Mouse (Mus musculus) lung, postnatal 36 days (tissue): ENCODE data around the gene Gm29427.

Source experiments
- DNase-seq: peaks from one replicate; pipeline ENCODE4 v3.0.0; 2022; ENCODE audit warnings: mixed read lengths

The Gm29427 gene

GRCm38 (mm10) chr1:130715561-130716217 lies at the start of gene Gm29427:
Gene Gm29427 (minus strand): TSS chr1:130715799.
- peak; percentile 96 for DNase-seq

- peak; percentile 94 for DNase-seq
These were observed 48.4 kb upstream of the Gm29427 start for GRCm38 (mm10) chr1:130764027-130764461.

- DNase-seq: peak; percentile 68
These were observed 46.6 kb upstream of the Gm29427 start for GRCm38 (mm10) chr1:130762045-130762760.

GRCm38 (mm10) chr1:130761597-130761996 lies 46.0 kb upstream of the Gm29427 start:
- DNase-seq: peak; percentile 51

GRCm38 (mm10) chr1:130759689-130760088 lies 44.1 kb upstream of the Gm29427 start:
- DNase-seq: peak; percentile 67

GRCm38 (mm10) chr1:130746819-130747218 lies 31.2 kb upstream of the Gm29427 start:
- DNase-seq: no peak

GRCm38 (mm10) chr1:130745591-130745990 lies 30.0 kb upstream of the Gm29427 start:
- DNase-seq: no peak

- no peak for DNase-seq
These were observed 29.4 kb upstream of the Gm29427 start for GRCm38 (mm10) chr1:130744961-130745360.

GRCm38 (mm10) chr1:130744217-130744616 lies 28.6 kb upstream of the Gm29427 start:
- no peak for DNase-seq

GRCm38 (mm10) chr1:130743775-130744174 lies 28.2 kb upstream of the Gm29427 start:
- no peak for DNase-seq

- DNase-seq: no peak
These were observed 26.6 kb upstream of the Gm29427 start for GRCm38 (mm10) chr1:130742201-130742600.

- DNase-seq: peak; percentile 59
These were observed 25.5 kb upstream of the Gm29427 start for GRCm38 (mm10) chr1:130740781-130741720.

- DNase-seq: peak; percentile 66
These were observed 24.6 kb upstream of the Gm29427 start for GRCm38 (mm10) chr1:130740227-130740648.

GRCm38 (mm10) chr1:130739636-130740035 lies 24.0 kb upstream of the Gm29427 start:
- no peak for DNase-seq

GRCm38 (mm10) chr1:130738551-130739106 lies 23.0 kb upstream of the Gm29427 start:
- no peak for DNase-seq

GRCm38 (mm10) chr1:130737916-130738315 lies 22.3 kb upstream of the Gm29427 start:
- no peak for DNase-seq

GRCm38 (mm10) chr1:130737411-130737881 lies 21.8 kb upstream of the Gm29427 start:
- no peak for DNase-seq

GRCm38 (mm10) chr1:130734852-130735251 lies 19.3 kb upstream of the Gm29427 start:
- no peak for DNase-seq

GRCm38 (mm10) chr1:130734452-130734851 lies 18.9 kb upstream of the Gm29427 start:
- DNase-seq: peak; percentile 32

- peak; percentile 82 for DNase-seq
These were observed 18.1 kb upstream of the Gm29427 start for GRCm38 (mm10) chr1:130733671-130734070.

- no peak for DNase-seq
These were observed 17.4 kb upstream of the Gm29427 start for GRCm38 (mm10) chr1:130732706-130733658.
